Mouse (Mus musculus) spleen, adult 2 months (tissue): Measurements from ENCODE around the gene Mrpl1. TPM values are rescaled to one million over a fixed set of nuclear protein-coding genes. Genes with fewer than 3 reads are reported as not detected.

ENCODE experiments used
- DNase-seq, 2 experiments: peaks; one replicate each; pipeline versions ENCODE4 v3.0.0 to v3.0.0-alpha.2; 2012 to 2021; ENCODE audit warnings: low spot score in 2 of 2, low read depth in 1 of 2
- H3K27ac ChIP-seq: fragments of 200-500 bp; 2 replicates; pipeline ENCODE4 v1.5.1; 2012; ENCODE audit warnings: low read length, inconsistent platforms; ENCODE audit not compliant: insufficient read depth
- H3K27me3 ChIP-seq: fragments of 200-500 bp; 2 replicates; pipeline ENCODE4 v1.6.1; 2012; ENCODE audit warnings: mild to moderate bottlenecking, moderate library complexity, low read length, inconsistent platforms; ENCODE audit not compliant: control insufficient read depth, insufficient read depth
- H3K36me3 ChIP-seq: fragments of 200-500 bp; 2 replicates; pipeline ENCODE4 v1.6.1; 2012; ENCODE audit warnings: mild to moderate bottlenecking, low read length, inconsistent platforms; ENCODE audit not compliant: control insufficient read depth, insufficient read depth
- H3K4me1 ChIP-seq: fragments of 200-500 bp; 2 replicates; pipeline ENCODE4 v1.6.1; 2011; ENCODE audit warnings: inconsistent platforms; ENCODE audit not compliant: control insufficient read depth, insufficient read depth, insufficient read length
- H3K4me3 ChIP-seq: fragments of 200-500 bp; 2 replicates; pipeline ENCODE4 v1.5.1; 2011; ENCODE audit warnings: mild to moderate bottlenecking, inconsistent platforms; ENCODE audit not compliant: insufficient read depth, insufficient read length; ENCODE audit errors: extremely low read depth
- CTCF ChIP-seq: fragments of 200-500 bp; IDR thresholded peaks from 2 replicates; pipeline ENCODE4 v1.5.1; 2011; ENCODE audit warnings: mild to moderate bottlenecking, inconsistent platforms; ENCODE audit not compliant: insufficient read depth, insufficient read length, insufficient replicate concordance; ENCODE audit errors: extremely low read depth
- POLR2A ChIP-seq: fragments of 200-500 bp; IDR thresholded peaks from 2 replicates; pipeline ENCODE4 v1.6.1; 2011; ENCODE audit warnings: low read depth, low read length, inconsistent platforms
- WGBS: fragments of 180-500 bp; shearing (Covaris S2); methylation state at CpG from one replicate; pipeline ENCODE4 v1.1.7; 2018; 5-methylcytosine and 5-hydroxymethylcytosine counted together
- polyA plus RNA-seq: library from polyadenylated mRNA; depleted of rRNA; stranded (reverse); fragments of >200 nt; gene quantifications from 2 replicates; pipeline ENCODE4 v1.2.3, GENCODE M21; 2012

The Mrpl1 gene
- polyA plus RNA-seq, 1 experiment, result 1.1 TPM

DNA sequence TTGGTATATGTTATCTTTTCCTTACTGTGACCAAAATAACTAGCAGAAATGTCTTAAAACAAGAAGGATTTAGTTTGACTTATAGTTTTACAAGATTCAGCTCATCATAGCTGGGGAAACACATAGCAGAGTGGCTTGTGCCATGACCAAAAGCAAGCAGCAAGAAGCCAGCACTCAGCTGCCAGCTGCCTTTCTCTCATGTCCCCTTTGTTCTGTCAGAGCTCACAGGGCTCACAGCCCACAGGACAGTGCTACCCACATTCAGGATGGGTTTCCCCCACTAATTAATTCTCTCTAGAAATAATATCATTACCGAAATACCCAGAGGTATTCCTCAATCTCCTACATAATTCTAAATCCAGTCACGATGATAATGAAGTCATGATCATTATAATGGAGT is 1.8 kb upstream of the Mrpl1 start:
- Histone ChIP-seq H3K36me3 (no peaks in the 10 kb centered on the region), H3K4me3 (no peak overlapping the region), H3K4me1 (peaks cover 2% of the 10 kb centered on the region; the same call in 1 of the 2 replicates), H3K27ac (no peak overlapping the region), H3K27me3 (no peaks in the 10 kb centered on the region)
- DNase-seq, result no peak
- TF ChIP-seq CTCF (no peak), POLR2A (no peak)
- WGBS, result 89% methylated on average over 2 of the region's 2 CpGs

DNA sequence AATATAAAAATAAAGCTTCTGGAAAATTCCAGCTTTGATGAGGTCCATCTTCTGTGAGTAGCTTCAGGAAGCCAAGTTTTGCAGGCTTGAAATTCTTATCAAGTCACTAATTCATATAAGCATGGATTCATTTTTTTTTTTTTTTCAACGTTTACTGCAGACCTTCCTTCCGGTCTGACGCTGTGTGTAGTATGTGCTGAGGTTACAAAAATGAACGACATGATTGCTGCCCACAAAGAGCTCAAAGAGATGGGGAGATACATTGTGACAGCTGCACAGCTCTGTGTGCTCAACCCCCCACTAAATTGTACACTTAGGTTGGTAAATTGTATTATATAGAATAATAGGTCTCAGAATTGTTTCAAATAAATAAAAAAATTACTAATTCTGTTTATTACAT is 750 bp upstream of the Mrpl1 start:
- no peak for TF ChIP-seq POLR2A
- no peak for TF ChIP-seq CTCF
- Histone ChIP-seq H3K4me3 (no peak overlapping the region), H3K27ac (no peak overlapping the region), H3K27me3 (no peaks in the 10 kb centered on the region), H3K36me3 (no peaks in the 10 kb centered on the region), H3K4me1 (peaks cover 2% of the 10 kb centered on the region; the same call in 1 of the 2 replicates)
- 2% methylated on average over 4 of the region's 4 CpGs for WGBS
- DNase-seq, result peak in 1 of 2 experiments; percentile 30

DNA sequence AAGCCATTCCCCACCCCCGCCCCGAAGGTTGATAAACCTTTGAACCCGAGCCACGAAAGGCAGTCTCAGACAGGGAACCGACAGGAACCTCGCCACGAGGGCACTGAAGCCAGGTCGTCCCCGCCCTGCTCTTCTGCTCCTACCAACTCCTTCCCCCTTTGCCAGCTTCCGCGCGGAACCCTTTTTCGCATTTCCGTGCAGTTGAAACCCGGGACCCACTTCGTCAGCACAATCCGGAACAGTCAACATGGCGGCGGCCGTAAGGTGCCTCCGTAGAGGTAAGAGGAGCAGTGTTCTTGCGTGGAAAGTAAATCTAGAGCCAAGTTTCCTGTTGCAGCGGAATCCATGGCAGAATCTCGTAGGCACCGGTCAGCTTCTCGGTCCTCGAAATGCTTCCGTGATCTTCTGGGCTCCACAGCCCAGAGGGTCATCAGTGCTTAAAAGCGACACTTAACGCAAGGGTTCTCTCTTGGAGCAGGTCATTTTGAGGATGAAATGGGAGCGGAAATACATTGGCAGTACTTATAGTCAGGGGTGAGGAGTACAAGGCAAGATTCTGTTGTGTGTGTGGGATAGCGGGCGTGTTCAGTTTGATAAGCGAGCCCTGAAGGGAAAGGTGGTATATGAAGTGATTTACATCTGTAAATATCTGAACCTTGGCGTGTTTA is 757 bp downstream of the Mrpl1 start:
- TF ChIP-seq POLR2A, result peak; percentile 94
- no peak for TF ChIP-seq CTCF
- no peaks in the 10 kb centered on the region for H3K27me3 ChIP-seq
- WGBS, result under 1% methylated on average over 35 of the region's 35 CpGs
- 0 out of 2 replicates have a peak, but pooled peaks cover 3% of the 10 kb centered on the region for H3K36me3 ChIP-seq
- H3K27ac ChIP-seq, result peak overlapping the region; percentile 94
- DNase-seq, result peak; percentile 87 to 91
- peak overlapping the region; percentile 74 for H3K4me3 ChIP-seq
- peaks cover 2% of the 10 kb centered on the region; the same call in 1 of the 2 replicates for H3K4me1 ChIP-seq

DNA sequence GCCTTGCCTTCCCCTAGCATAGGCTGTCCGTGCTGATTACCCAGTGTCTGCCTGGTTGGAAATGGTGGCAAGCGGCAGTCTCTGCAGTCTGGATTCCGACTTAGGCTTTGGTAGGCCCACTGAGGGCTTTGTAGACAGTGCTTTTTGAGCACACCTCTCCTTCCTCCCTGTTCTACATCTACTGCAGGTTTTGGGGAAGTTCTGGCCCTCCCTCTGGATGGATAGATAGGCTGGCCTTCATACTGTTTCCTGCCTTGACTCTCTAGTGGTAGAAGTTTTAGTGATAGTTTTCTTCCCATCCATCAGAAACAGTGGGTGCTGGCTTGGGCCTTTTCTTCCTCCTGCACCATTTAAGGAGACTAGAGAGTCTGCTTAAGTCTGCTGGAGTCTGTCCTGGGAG is 9.4 kb downstream of the Mrpl1 start:
- WGBS, result 65% methylated on average over 3 of the region's 3 CpGs
- Histone ChIP-seq H3K27ac (no peak overlapping the region), H3K36me3 (0 out of 2 replicates have a peak, but pooled peaks cover 3% of the 10 kb centered on the region), H3K4me3 (no peak overlapping the region), H3K4me1 (peaks cover 13% of the 10 kb centered on the region; the same call in 1 of the 2 replicates), H3K27me3 (no peaks in the 10 kb centered on the region)
- no peak for DNase-seq
- TF ChIP-seq CTCF, result no peak
- no peak for TF ChIP-seq POLR2A

DNA sequence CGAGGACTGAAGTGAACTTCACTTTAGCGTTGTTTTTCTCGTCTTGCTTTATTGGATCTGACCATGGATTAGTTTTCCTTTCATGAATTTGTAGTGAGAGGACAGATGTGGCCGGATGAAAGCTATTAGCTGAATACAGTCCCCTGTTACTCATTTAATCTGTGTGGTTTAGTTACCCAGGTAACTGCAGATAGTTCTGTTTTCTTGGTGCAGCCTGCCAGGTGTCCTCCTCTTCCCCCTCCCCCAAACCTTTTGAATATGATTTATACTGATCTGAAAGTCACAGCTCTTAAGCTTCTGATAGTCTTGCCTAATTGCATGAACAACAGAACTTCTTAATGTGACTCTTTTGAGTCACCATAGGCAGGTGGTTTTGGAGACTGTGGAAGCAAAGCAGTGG is 10.2 kb downstream of the Mrpl1 start:
- DNase-seq, result no peak
- Histone ChIP-seq H3K4me3 (no peak overlapping the region), H3K27me3 (no peaks in the 10 kb centered on the region), H3K4me1 (peaks cover 13% of the 10 kb centered on the region; the same call in 1 of the 2 replicates), H3K36me3 (peaks cover 3% of the 10 kb centered on the region), H3K27ac (no peak overlapping the region)
- TF ChIP-seq POLR2A, result no peak
- no peak for TF ChIP-seq CTCF
- 66% methylated on average over 4 of the region's 4 CpGs for WGBS

DNA sequence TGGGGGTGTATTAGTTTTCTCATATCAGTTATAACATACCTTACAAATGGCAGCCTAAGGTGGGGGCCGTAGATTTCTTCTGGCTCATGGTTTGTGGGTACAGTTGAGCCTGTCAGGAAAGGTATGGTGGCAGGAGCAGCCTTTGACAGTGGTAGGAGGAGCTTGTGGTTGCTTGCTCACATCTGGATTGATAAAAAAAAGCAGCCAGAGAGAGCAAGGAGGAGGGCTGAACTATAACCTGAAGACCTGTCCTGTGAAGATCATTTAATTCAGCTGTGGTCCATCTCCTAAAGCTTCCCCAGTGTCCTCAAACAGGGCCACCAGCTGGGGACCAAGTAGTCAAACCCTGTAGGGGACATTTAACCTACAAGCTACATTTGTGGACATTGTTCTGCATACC is 12.0 kb downstream of the Mrpl1 start:
- H3K27ac ChIP-seq, result peak overlapping the region; percentile 61; the same call in 1 of the 2 replicates
- H3K27me3 ChIP-seq, result no peaks in the 10 kb centered on the region
- peaks cover 13% of the 10 kb centered on the region; the same call in 1 of the 2 replicates for H3K4me1 ChIP-seq
- TF ChIP-seq CTCF, result no peak
- no peak for TF ChIP-seq POLR2A
- 29% methylated on average over 1 of the region's 1 CpGs for whole genome bisulfite sequencing
- no peak for DNase-seq
- H3K36me3 ChIP-seq, result peaks cover 4% of the 10 kb centered on the region
- H3K4me3 ChIP-seq, result no peak overlapping the region

DNA sequence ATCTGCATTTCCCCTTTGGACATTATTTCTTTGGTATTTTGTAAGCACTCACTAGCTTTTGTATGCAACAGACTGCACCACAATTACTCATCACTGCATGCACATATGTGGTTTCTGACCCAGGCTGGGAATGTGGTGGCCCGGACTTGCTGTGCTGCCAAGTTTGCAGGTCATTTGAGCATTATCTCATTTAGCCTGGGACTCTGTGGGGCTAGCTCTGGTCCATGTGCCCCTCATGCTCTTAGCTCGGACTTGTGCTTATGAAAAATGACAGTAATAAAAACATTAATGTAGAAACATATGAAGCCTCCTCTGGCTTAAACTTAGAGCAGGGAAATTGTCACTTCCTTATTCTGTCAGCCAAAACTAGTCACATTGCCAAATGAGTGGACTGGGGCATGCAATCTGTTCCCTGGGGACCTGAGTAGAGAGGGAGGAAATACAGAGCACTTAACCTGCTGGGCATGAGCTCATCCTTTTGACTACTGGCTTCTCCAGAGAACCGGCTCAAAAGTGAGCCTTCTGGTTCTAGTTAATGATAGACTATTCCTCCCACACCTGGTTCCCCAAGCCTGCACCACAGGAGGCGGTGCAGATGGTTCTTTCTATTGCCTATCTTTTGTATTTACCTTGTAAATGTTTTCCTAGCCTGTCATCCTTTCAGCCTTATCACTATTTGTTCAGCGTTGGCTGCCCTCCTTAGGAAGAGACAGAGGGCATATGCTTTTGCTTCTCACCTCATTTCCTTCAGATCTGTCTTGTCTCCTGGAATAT is 12.7 kb downstream of the Mrpl1 start:
- Histone ChIP-seq H3K36me3 (peaks cover 6% of the 10 kb centered on the region), H3K27me3 (no peaks in the 10 kb centered on the region), H3K4me3 (peak overlapping the region; percentile 20; the same call in 1 of the 2 replicates), H3K27ac (peak overlapping the region; percentile 73), H3K4me1 (peaks cover 13% of the 10 kb centered on the region; the same call in 1 of the 2 replicates)
- peak; percentile 67 to 85 for DNase-seq
- TF ChIP-seq POLR2A (no peak), CTCF (no peak)
- WGBS, result 30% methylated on average over 5 of the region's 5 CpGs
